Mouse (Mus musculus): ENCODE data around the gene Atxn10. TPM values are rescaled to one million over a fixed set of nuclear protein-coding genes. Genes with fewer than 3 reads are reported as not detected.

Gene Atxn10
- total RNA-seq, 2 experiments from 2014 or later, result 253 to 267 TPM

GRCm38 (mm10) chr15:85383477-85383876, 47.4 kb downstream of the Atxn10 start:
- intact Hi-C loops (cut with DNase I), result no loop called here
- no peak for DNase-seq (ENCODE audit: low spot score in 2 of 2)

DNA sequence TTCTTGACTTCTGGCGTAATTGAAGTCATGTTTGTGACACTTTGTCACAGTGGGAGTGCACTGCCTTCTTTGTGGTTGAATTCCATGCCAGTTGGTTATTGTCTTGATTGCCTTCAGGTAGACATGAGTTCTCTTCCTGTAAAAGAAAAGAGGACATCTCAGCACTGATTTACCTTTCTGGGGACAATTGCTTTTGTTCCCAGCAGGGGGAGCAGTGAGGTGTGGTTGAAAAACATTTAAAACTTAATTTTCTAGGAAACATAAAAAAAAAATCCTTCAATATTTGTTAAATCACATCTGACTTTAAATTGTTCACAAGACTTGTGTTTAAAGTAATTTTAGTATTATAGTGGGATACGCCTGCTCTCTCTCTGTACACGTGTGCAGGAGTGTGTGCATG, 52.7 kb downstream of the Atxn10 start:
- intact Hi-C loops (cut with DNase I), result loop anchor here (5.0 kb wide), 1 partner anchor 194 kb away; the partner anchor contains the start of gene Wnt7b
- DNase-seq (ENCODE audit: low spot score in 2 of 2), result no peak

GRCm38 (mm10) chr15:85389915-85390314, 53.9 kb downstream of the Atxn10 start:
- no peak for DNase-seq (ENCODE audit: low spot score in 2 of 2)
- intact Hi-C loops (cut with DNase I), result loop anchor here (5.0 kb wide), 1 partner anchor 192 kb away; the partner anchor contains the start of gene Wnt7b

DNA sequence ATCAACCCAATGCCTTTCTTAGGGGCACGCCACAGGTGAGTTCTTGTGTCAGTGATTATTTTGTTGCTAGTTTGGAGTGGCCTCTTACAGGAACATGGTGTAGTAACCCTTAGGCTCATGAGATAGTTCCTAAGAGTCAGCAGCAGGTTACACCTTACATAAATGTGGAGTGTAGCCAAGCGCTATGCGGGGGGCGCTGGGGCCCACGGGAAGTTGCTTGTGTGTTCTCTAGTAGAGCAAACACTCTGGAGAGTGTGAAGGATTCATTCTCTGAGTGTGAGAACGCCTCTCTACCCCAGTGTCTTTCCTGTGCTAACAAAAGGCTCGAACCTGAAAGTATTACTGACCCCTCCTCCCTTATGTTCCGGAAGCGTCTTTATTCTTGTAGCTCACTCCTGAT, 59.3 kb downstream of the Atxn10 start:
- intact Hi-C loops (cut with DNase I), result no loop called here
- DNase-seq (ENCODE audit: low spot score in 2 of 2), result no peak

DNA sequence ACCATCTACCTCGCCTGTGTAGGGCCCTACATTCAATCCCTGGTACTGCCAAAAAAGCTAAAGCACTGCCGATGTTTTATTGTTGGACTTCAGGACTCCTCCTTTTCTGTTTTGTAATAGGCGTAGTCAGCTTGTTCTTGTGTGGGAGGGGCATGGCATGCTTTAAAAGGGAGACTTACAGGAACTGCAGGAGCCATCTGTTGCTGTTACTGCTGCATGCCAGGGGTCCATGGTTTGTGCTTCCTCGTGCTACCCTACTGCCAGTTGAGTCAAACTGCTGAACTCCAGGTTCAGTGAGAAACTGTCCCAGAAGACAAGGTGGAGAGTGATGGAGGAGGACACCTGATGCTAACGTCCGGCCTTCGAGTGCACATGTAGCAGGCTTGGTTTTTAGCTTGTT, 65.9 kb downstream of the Atxn10 start:
- intact Hi-C loops (cut with DNase I), result loop anchor here (5.0 to 10.0 kb wide), 2 partner anchors 65 to 137 kb away; partner anchors contain the start of gene Atxn10
- peak; percentile 31 to 37 for DNase-seq (ENCODE audit: low spot score in 2 of 2)

GRCm38 (mm10) chr15:85403256-85403731, 67.2 kb downstream of the Atxn10 start:
- intact Hi-C loops (cut with DNase I), result loop anchor here (5.0 to 10.0 kb wide), 2 partner anchors 66 to 138 kb away; partner anchors contain the start of gene Atxn10

DNA sequence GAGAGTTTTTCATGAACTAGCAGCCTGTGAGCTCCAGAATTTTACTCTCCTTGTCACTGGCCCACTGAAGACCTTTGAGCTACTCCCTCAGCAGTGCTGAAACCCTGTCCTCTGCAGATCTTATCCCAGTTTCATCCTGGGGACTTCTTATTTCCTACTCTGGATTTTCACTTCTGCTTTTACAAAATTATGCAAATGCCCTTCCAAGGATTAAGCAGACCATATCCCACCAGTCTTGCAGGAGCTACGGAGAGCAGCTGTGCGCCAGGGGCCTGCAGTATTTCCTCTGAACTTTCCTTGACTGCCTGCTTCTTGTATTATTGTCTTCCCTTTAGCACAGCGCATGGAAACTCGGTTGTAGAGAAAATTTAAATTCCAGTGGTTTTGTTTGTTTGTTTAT, 68.7 kb downstream of the Atxn10 start:
- intact Hi-C loops (cut with DNase I), result loop anchor here (5.0 to 10.0 kb wide), 2 partner anchors 67 to 140 kb away; partner anchors contain the start of gene Atxn10
- DNase-seq (ENCODE audit: low spot score in 2 of 2), result no peak

More at GRCm38 (mm10) chr15:85403256-85403731, 67.2 kb downstream of the Atxn10 start:
- peak; percentile 73 to 82 for DNase-seq (ENCODE audit: low spot score in 2 of 2)

GRCm38 (mm10) chr15:85405567-85405966, 69.5 kb downstream of the Atxn10 start:
- intact Hi-C loops (cut with DNase I), result loop anchor here (10.0 kb wide), 1 partner anchor 141 kb away; no protein-coding TSS in a partner anchor
- no peak for DNase-seq (ENCODE audit: low spot score in 2 of 2)

DNA sequence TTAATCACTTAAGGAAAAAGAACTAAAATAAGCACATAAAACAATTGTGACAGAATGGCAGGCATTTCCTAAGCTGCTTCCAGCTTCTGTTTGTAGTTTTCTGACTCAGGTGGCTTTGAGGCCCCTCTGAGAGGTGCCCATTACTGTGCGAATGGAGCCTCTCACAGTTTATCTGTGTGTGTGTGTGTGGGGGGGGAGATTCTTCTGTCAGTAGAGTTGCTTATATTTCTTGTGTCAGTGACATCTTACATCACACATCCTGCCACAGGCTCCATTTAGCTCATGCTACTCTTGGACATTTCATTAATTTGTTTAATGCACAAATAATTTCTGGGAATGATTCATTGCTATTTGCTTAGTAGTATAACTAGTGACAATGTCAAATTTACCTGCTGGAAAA, 70.8 kb downstream of the Atxn10 start:
- intact Hi-C loops (cut with DNase I), result loop anchor here (10.0 kb wide), 1 partner anchor 142 kb away; no protein-coding TSS in a partner anchor

DNA sequence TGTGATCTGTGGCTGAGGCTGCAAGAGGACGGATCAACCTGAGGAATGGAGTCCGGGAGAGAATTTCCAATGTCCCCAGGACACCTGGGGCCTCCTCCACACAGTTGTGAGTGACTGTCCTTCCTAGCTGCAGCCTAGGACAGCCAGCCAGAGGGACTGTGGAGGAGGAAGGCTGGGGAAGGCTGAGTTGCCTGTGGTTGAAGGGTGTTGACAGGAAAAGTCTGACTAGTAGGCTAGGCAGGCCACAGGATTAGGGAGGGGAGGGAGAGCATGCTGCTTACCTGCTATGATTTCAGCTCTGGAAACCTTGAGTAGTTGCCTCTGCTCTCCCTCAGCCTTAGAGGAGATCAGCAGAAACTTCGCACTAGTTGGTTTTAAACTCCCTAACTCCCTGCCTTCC, 71.3 kb downstream of the Atxn10 start:
- intact Hi-C loops (cut with DNase I), result loop anchor here (10.0 kb wide), 1 partner anchor 143 kb away; no protein-coding TSS in a partner anchor
- DNase-seq (ENCODE audit: low spot score in 2 of 2), result no peak

More for the DNA sequence above, 70.8 kb downstream of the Atxn10 start:
- no peak for DNase-seq (ENCODE audit: low spot score in 2 of 2)

DNA sequence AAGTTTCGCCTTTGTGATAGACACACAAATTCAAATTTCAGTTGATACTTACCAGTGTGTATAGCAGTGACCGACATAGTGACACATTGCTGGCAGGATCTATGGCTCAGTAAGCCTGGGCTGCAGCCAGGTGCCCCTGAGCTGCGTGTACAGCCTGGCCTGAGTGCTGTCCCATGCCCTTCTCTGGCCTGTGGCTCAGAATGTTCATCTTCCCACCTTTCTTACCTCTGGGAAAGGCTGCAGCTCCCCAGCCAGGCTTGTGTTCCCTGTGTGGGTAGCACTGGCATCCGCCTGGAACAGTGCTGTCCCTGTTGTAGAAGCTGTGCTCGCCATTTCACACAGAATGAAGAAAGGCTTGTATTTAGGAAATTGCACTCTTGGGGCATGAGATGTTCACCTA, 72.7 kb downstream of the Atxn10 start:
- intact Hi-C loops (cut with DNase I), result loop anchor here (10.0 kb wide), 1 partner anchor 144 kb away; no protein-coding TSS in a partner anchor
- no peak for DNase-seq (ENCODE audit: low spot score in 2 of 2)

- intact Hi-C loops (cut with DNase I), result loop anchor here (10.0 kb wide), 1 partner anchor 145 kb away; no protein-coding TSS in a partner anchor
Measured at GRCm38 (mm10) chr15:85409245-85409783, 73.3 kb downstream of the Atxn10 start.

GRCm38 (mm10) chr15:85409836-85410235, 73.8 kb downstream of the Atxn10 start:
- intact Hi-C loops (cut with DNase I), result loop anchor here (10.0 kb wide), 1 partner anchor 145 kb away; no protein-coding TSS in a partner anchor

More at GRCm38 (mm10) chr15:85409245-85409783, 73.3 kb downstream of the Atxn10 start:
- no peak for DNase-seq (ENCODE audit: low spot score in 2 of 2)

DNA sequence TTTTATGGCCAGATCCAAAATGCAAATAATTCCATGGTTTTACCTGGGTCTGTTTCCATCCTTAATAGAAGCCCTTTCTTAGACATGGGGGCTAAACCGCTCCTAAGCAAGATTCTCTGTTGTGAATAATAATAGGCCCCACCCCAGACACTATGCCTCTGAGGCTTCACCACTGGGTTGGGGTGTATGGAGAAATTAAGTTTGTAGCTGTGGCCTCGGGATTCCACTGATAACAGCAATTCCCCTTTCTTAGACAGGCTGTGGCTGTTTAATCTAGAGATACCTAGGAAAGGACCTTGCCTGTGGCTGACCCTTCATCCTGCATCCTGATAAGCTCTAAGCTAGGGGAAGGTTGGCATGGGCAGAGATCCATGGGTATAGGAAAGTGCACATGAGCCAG, 78.6 kb downstream of the Atxn10 start:
- intact Hi-C loops (cut with DNase I), result no loop called here
- DNase-seq (ENCODE audit: low spot score in 2 of 2), result no peak

More at GRCm38 (mm10) chr15:85409836-85410235, 73.8 kb downstream of the Atxn10 start:
- no peak for DNase-seq (ENCODE audit: low spot score in 2 of 2)

DNA sequence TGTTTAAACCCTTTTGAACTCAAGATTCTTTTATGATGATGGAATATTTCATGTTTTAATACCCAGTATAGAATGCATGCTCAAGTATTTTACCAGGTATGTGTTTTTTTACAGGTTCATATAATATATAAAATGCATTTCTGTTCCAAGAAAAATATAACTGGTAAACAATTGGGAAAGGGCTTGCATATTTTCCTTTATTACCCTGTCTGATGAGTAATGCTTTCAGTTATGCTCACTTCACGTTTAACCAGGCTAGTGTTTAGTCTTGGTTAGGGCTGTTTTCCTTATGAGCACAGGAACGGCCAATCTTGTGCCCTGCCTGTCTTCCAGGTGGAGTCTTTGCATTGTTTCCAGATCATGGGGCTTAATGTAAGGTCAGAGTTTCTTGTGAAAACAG, 84.6 kb downstream of the Atxn10 start:
- no peak for DNase-seq (ENCODE audit: low spot score in 2 of 2)
- intact Hi-C loops (cut with DNase I), result no loop called here

DNA sequence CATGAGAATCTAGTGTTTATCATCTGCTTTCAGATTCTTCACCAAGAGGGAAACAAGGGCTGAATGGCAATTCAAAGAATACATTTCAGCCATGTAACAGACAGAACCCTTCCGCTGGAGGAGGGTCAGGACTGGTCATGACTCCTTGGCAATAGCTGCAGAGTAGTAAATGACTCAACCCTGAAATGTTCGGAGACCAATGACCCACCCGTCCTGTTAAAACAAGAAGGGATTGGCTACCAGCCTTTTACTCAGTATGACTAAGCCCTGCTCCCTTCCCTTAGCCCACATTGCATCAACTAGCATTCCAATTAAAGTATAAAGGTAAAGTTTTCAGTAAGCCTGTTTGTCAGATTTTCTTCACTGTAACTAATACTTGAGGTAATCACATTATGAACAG, 88.2 kb downstream of the Atxn10 start:
- intact Hi-C loops (cut with DNase I), result no loop called here
- DNase-seq (ENCODE audit: low spot score in 2 of 2), result no peak

- peak; percentile 36 to 41 for DNase-seq (ENCODE audit: low spot score in 2 of 2)
- intact Hi-C loops (cut with DNase I), result no loop called here
Measured at GRCm38 (mm10) chr15:85428140-85428539, 92.1 kb downstream of the Atxn10 start.

DNA sequence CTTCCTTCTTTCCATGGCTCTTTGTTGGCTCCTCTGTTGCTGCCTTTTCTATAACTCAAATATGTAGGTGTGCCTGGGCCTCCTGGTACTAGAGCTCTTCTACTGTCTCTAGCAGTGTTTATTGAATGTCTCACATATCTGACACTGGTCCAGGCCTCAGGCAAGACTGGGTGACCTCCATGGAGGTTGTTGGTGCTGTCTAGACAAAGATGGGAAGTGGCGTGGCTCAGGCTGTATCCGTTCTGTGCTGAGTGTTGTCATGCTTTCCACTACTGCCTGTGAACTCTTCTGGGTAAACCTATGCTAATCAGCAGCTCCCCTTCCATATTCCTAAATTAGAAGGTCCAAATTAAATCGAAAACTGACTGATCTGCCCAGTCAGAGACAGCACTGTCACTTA, 106.5 kb downstream of the Atxn10 start:
- intact Hi-C loops (cut with DNase I), result no loop called here

DNA sequence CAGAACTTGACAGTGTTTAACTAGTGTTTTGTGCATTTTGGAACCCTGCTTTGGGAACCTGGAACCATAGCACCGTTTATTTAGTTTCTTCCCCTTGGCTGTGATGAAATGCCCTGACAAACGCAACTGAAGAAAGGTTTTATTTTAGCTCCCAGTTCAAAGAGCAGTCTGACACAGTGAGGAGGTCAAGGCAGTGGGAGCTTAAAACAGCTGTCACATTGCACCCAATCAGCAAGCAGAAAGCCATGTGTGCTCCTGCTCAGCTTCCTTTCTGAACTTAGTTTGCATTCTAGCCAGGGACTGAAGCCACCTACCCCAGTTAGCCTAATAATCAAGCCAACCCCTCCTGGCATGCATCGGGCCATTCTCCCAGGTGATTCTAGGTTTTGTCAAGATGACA, 110.6 kb downstream of the Atxn10 start:
- intact Hi-C loops (cut with DNase I), result no loop called here

More for the DNA sequence above, 106.5 kb downstream of the Atxn10 start:
- no peak for DNase-seq (ENCODE audit: low spot score in 2 of 2)

GRCm38 (mm10) chr15:85456891-85457290, 120.8 kb downstream of the Atxn10 start:
- intact Hi-C loops (cut with DNase I), result no loop called here

More for the DNA sequence above, 110.6 kb downstream of the Atxn10 start:
- no peak for DNase-seq (ENCODE audit: low spot score in 2 of 2)

DNA sequence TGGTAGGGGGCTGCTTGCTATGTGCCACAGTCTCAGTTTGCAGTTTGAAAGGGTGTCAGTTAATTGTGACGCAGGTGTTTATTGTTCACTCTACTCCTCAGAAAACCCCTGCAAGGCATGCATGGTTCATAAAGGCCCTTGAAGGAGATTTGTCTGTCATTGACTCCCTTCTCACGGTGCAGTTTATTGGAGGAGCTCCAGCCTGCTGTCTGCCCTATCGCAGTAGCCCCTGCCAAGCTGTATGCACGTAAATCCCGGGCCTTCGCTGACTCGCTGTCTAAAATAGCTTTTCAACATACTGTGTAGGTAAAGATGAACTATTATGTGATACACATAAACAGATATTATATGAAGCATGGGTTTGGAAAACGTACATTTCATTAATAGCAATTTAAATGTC, 121.8 kb downstream of the Atxn10 start:
- intact Hi-C loops (cut with DNase I), result no loop called here

More at GRCm38 (mm10) chr15:85456891-85457290, 120.8 kb downstream of the Atxn10 start:
- no peak for DNase-seq (ENCODE audit: low spot score in 2 of 2)

More for the DNA sequence above, 121.8 kb downstream of the Atxn10 start:
- DNase-seq (ENCODE audit: low spot score in 2 of 2), result no peak
